9 mouse cellular contexts compared by ENCODE assay signal in the genomic region with DNA sequence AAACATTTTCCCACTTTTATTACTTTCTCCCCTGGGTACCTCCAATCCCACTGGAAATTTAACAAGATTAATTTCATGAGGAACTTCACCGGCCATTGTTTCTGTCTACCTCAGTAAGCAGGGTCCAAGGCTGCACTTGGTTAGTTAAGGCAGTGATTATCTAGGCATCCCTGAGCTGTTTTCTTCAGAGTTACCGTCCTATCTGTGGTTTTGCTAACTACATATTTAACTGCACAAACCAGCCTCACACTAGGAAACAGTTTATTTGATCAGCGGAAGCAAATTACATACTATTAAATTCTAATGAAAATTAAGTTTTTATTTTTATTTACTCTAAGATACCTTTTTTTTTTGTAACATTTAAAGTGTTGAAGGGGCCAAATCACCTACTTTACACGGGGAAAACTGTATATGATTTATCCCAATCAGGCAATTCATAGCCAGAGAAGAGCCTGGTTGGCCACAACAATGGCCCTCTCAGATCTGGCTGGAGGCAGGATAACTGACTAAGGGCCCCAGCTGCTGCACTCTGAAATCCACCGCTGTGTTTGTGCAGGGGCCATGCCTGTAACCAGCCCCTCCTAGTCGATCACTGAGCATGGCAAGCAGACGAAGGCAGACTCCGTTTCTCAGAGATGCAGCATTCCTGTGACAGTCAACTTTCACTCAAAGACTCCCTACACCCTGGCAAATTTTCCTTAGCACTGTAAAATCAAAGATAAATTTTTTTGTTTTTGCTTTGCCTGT. TPM values are rescaled to one million over a fixed set of nuclear protein-coding genes. Genes with fewer than 3 reads are reported as not detected.
DNase-seq lines count a peak whose midpoint lies in the region; ATAC-seq and TF ChIP-seq lines count a peak whose summit lies in the region.
"Had no signal": no experiment of that assay in that cellular context is flagged by ENCODE, and none has a peak within 500 bp of the region (broad histone marks: within the 10 kb centered on the region; RNA-seq: fewer than 3 reads in every experiment).

No protein-coding gene starts in this region.

- H3K27ac ChIP-seq in forebrain, embryonic 10.5 days, result 0 out of 2 replicates have a peak overlapping the region, but pooled peaks have one; percentile 20
- no peak overlapping the region for H3K27ac ChIP-seq in forebrain, postnatal 0 days (ENCODE audit: low read depth, low read length)
- H3K27ac ChIP-seq in forebrain, embryonic 14.5 days (ENCODE audit: low read depth, low read length), result no peak overlapping the region; the same call in 1 of the 2 replicates
- H3K27ac ChIP-seq in neural tube, embryonic 14.5 days (ENCODE audit: low read depth, low read length), result no peak overlapping the region

- H3K36me3 ChIP-seq in forebrain, embryonic 10.5 days (replicated peaks), result peaks cover 15% of the 10 kb centered on the region
- no peaks in the 10 kb centered on the region for H3K36me3 ChIP-seq in forebrain, postnatal 0 days (ENCODE audit: insufficient read depth)
- H3K36me3 ChIP-seq in forebrain, embryonic 14.5 days (ENCODE audit: control insufficient read depth, insufficient read depth, low read length), result 0 out of 2 replicates have a peak, but pooled peaks cover 3% of the 10 kb centered on the region
- H3K36me3 ChIP-seq in neural tube, embryonic 14.5 days (ENCODE audit: control insufficient read depth, insufficient read depth, low read length), result no peaks in the 10 kb centered on the region

- no peaks in the 10 kb centered on the region for H3K27me3 ChIP-seq in forebrain, embryonic 10.5 days (ENCODE audit: poor library complexity, severe bottlenecking)
- H3K27me3 ChIP-seq in forebrain, postnatal 0 days (ENCODE audit: insufficient read depth, low read length), result no peaks in the 10 kb centered on the region
- no peaks in the 10 kb centered on the region for H3K27me3 ChIP-seq in forebrain, embryonic 14.5 days (replicated peaks; ENCODE audit: control insufficient read depth, insufficient read depth, low read length)
- H3K27me3 ChIP-seq in neural tube, embryonic 14.5 days (ENCODE audit: control insufficient read depth, insufficient read depth, low read length), result no peaks in the 10 kb centered on the region

- no peak overlapping the region for H3K9ac ChIP-seq in forebrain, postnatal 0 days
- H3K9ac ChIP-seq in forebrain, embryonic 14.5 days (ENCODE audit: low read length), result no peak overlapping the region; the same call in 1 of the 2 replicates
- no peak overlapping the region for H3K9ac ChIP-seq in neural tube, embryonic 14.5 days (replicated peaks; ENCODE audit: low read depth, low read length)

- no peak overlapping the region for H3K4me2 ChIP-seq in forebrain, postnatal 0 days (ENCODE audit: low read depth)
- no peak overlapping the region for H3K4me2 ChIP-seq in forebrain, embryonic 14.5 days (ENCODE audit: low read length)
- no peak overlapping the region for H3K4me2 ChIP-seq in neural tube, embryonic 14.5 days (ENCODE audit: low read depth, low read length)

- TF ChIP-seq CTCF in forebrain, postnatal 0 days (IDR thresholded peaks at IDR 0.05; ENCODE audit: low read depth), result no peak

- intact Hi-C loops in left cerebral cortex, postnatal 4 days (cut with DNase I), result no loop called here

- H3K4me3 ChIP-seq in forebrain, embryonic 10.5 days, result no peak overlapping the region; the same call in 1 of the 2 replicates
- no peak overlapping the region for H3K4me3 ChIP-seq in forebrain, postnatal 0 days (ENCODE audit: low read depth, low read length)
- H3K4me3 ChIP-seq in forebrain, embryonic 14.5 days (ENCODE audit: low read depth, low read length), result no peak overlapping the region
- no peak overlapping the region for H3K4me3 ChIP-seq in neural tube, embryonic 14.5 days (ENCODE audit: low read depth, low read length)

- ATAC-seq in forebrain, postnatal 0 days, result no peak
- ATAC-seq in forebrain, embryonic 14.5 days, result peak; percentile 60; the same call in 1 of the 2 replicates
- peak; percentile 24; the same call in 1 of the 2 replicates for ATAC-seq in neural tube, embryonic 14.5 days (ENCODE audit: low read depth)

- 52% methylated on average over 8 of the region's 8 CpGs for WGBS in forebrain, embryonic 10.5 days
- 31% methylated on average over 8 of the region's 8 CpGs for WGBS in forebrain, postnatal 0 days
- WGBS in forebrain, embryonic 14.5 days, result 32% methylated on average over 8 of the region's 8 CpGs
- WGBS in neural tube, embryonic 14.5 days, result 32% methylated on average over 8 of the region's 8 CpGs

- H3K4me1 ChIP-seq in forebrain, embryonic 10.5 days, result peaks cover 13% of the 10 kb centered on the region
- no peaks in the 10 kb centered on the region; the same call in 1 of the 2 replicates for H3K4me1 ChIP-seq in forebrain, postnatal 0 days (ENCODE audit: insufficient read depth)
- H3K4me1 ChIP-seq in forebrain, embryonic 14.5 days (ENCODE audit: control insufficient read depth, insufficient read depth, low read length), result peaks cover 7% of the 10 kb centered on the region
- 0 out of 2 replicates have a peak, but pooled peaks cover 8% of the 10 kb centered on the region for H3K4me1 ChIP-seq in neural tube, embryonic 14.5 days (ENCODE audit: control insufficient read depth, insufficient read depth, low read length)

- no peaks in the 10 kb centered on the region for H3K9me3 ChIP-seq in forebrain, embryonic 10.5 days
- H3K9me3 ChIP-seq in forebrain, postnatal 0 days (ENCODE audit: low read length), result no peaks in the 10 kb centered on the region
- no peaks in the 10 kb centered on the region for H3K9me3 ChIP-seq in forebrain, embryonic 14.5 days (replicated peaks; ENCODE audit: control insufficient read depth, low read length)
- H3K9me3 ChIP-seq in neural tube, embryonic 14.5 days (ENCODE audit: control insufficient read depth, low read length), result no peaks in the 10 kb centered on the region

- DNase-seq in forebrain, embryonic 10.5 days (ENCODE audit: extremely low spot score, low spot score), result peak; percentile 42
- no peak for DNase-seq in forebrain, postnatal 0 days
- peak; percentile 38 for DNase-seq in left cerebral cortex, postnatal 4 days
- DNase-seq in left cerebral cortex, adult 11 months (ENCODE audit: low spot score), result no peak
- DNase-seq in forebrain, embryonic 14.5 days (ENCODE audit: low spot score), result peak; percentile 37
- no peak for DNase-seq in right cerebral cortex, adult 18-20 months
- DNase-seq in cerebellum, adult 11 months, result no peak
- DNase-seq: cerebellum, adult 18-20 months had no signal

RNA-seq across cellular contexts. Expression of a gene that starts 9.0 kb away (rescaled TPM):
- polyA plus RNA-seq in forebrain, embryonic 10.5 days (2016; fragmentation: Nextera tagmentation; extraction: Ambion mirVana), result 4.3 and 4.8 TPM in 2 replicates
- total RNA-seq in forebrain, postnatal 0 days (2014; rRNA removed), result 20.9 and 29.3 TPM in 2 replicates
- polyA plus RNA-seq in forebrain, postnatal 0 days (2015; fragmentation: Nextera tagmentation; extraction: Ambion mirVana), result 3.3 and 5.2 TPM in 2 replicates
- 10 to 100 TPM; 43.5 to 45.9 TPM for total RNA-seq in left cerebral cortex, postnatal 4 days (2021)
- polyA plus RNA-seq in forebrain, embryonic 14.5 days (2014; fragmentation: Nextera tagmentation; extraction: Ambion mirVana), result 7.9 and 9.3 TPM in 2 replicates
- 15.2 and 15.8 TPM in 2 replicates for polyA plus RNA-seq in neural tube, embryonic 14.5 days (2014; fragmentation: Nextera tagmentation; extraction: Ambion mirVana)

Comparison
In these comparisons a context has a peak if more than half of its experiments do, and no peak if none do; other contexts are left out.
1. DNase-seq: peak in forebrain, embryonic 10.5 days (single experiment), left cerebral cortex, postnatal 4 days (single experiment) and forebrain, embryonic 14.5 days (single experiment); none in forebrain, postnatal 0 days (single experiment), left cerebral cortex, adult 11 months (single experiment), right cerebral cortex, adult 18-20 months (single experiment) and cerebellum, adult 11 months (single experiment).